Mouse (Mus musculus) cerebral cortex, adult 2 months (tissue): ENCODE results near the gene Camk2d.

Source experiments
- WGBS: fragments of 180-500 bp; shearing (Covaris S2); methylation state at CpG from one replicate; pipeline ENCODE4 v1.1.7; 2018; 5-methylcytosine and 5-hydroxymethylcytosine counted together

Camk2d gene

DNA sequence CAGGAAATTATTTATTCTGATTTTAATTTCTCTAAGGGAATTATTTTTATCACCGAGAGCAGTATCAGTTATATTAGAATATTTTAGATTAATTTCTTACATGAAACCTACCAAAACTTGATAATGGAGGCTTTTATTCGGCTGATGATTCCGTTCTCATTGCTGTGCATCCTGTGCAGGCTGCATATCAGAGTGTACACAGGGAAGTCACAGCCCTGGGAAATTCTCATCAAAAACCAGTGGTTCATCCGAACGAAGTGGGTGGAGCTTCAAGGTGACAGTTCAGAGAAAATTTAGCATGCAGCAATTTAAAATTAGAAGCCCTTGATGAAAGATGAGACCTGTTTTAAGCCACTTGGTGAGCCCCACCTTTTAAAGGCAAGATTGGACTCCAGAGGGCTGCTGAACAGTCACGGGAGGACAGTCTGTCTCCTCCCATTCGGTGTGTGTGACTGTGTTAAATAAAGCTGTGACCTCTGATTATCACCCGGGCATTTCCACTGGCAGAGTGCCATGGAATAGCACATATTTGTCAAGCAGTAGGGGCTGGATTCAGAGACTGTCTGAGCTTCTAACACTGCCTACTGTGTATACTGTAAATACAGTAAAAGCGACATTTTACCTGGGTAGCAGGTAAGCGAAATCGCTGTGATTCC lies 150.2 kb downstream of the Camk2d start:
- WGBS: 64% methylated on average over 11 of the region's 11 CpGs

- 84% methylated on average over 3 of the region's 3 CpGs for WGBS
Observed at GRCm38 (mm10) chr3:126747628-126748027, 151.5 kb downstream of the Camk2d start.

DNA sequence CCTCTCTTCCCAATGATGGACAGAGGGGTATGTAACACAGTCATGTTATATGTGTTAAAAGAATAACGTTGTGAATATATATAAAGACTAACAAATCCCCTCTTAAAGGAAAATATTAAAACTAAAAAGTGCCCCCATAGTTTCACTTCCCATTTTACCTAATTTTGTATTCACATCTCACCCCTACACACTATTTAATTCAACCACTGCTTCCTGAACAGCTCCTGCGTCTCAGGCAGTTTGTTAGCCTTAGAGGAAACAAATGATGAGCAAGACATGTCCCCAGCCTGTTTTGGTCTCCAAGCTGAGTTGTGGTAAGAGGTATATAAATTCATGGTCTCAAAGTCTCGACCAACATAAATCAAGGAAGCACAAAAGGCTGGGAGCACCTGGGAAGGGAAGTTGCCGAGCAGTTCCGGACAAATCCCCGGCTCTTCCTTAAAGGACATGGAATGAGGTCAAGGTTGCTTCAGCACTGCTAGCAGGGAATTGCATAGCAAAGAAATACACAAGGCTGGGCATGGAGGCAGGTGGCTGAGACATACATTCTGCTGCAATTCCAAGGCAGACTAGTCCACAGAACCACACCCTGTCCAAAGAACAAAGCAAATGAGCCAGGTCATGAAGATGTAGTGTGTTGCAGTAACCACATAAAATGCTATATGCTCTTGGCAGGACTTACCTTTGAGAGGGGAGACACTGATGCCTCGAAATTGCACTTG lies 155.4 kb downstream of the Camk2d start:
- 79% methylated on average over 7 of the region's 7 CpGs for WGBS

- WGBS: 90% methylated on average over 6 of the region's 6 CpGs
Observed at GRCm38 (mm10) chr3:126752978-126753377, 156.9 kb downstream of the Camk2d start.

DNA sequence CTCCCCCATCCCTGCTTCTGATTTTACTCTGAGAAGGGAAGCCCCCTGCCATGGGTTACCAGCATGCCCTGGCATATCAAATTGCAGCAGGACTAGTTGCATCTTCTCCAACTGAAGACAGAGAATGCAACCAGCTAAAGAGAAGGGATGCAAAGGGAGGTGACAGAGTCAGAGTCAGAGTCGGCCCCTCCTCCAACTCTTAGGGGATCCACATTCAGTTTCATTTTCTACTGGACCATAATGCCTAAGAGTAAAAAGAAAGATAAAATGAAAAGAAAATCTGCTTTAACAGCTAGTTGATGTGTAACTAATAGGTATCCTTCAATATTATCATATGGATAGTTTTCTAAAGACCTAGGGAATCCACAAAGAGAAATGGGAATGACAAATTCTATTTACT lies 162.3 kb downstream of the Camk2d start:
- WGBS: 91% methylated on average over 1 of the region's 1 CpGs

GRCm38 (mm10) chr3:126760608-126761007 lies 164.5 kb downstream of the Camk2d start:
- 87% methylated on average over 3 of the region's 3 CpGs for WGBS

- WGBS: 81% methylated on average over 4 of the region's 4 CpGs
Observed at GRCm38 (mm10) chr3:126764745-126765144, 168.6 kb downstream of the Camk2d start.

DNA sequence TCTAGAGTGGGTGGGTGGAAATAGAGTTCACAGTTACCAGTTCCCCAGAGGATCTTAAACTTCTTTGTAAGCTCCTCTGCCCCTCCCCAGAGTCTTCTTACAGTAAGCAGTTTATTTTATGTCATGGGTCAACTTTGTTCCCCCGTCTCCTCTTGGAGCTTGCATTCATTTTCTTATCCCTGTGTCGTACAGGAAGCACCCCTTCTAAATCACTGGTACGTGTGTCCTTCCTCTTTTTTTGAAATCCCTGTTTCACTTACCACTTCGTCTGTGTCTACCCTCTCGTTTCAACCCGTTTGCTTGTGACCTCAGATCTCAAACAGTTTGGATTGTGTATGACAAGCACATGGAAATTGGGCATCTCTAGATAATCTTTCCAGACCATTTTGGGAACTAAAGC lies 174.0 kb downstream of the Camk2d start:
- 84% methylated on average over 6 of the region's 6 CpGs for WGBS

DNA sequence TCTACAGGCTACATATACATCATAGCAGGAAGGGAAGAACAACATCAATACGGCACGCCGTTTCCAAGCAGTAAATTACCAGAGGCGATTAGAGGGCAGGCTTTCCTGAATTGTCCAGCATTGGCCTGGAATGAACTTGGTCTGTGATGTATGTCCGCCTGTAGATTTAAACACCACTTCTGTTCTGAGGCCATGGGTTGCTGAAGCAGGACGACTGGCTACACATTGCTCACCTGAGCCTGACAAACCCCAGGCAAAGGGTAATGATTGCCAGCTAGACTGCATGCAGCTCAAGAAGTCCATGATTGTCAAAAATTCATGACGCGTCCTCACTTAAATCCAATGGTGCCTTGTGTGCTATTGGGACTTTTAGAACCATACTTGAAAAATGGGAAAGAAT lies 174.9 kb downstream of the Camk2d start:
- 93% methylated on average over 8 of the region's 8 CpGs for WGBS

- 36% methylated on average over 6 of the region's 6 CpGs for WGBS
Observed at GRCm38 (mm10) chr3:126771541-126771940, 175.4 kb downstream of the Camk2d start.

- WGBS: 98% methylated on average over 9 of the region's 9 CpGs
Observed at GRCm38 (mm10) chr3:126777101-126777500, 181.0 kb downstream of the Camk2d start.

DNA sequence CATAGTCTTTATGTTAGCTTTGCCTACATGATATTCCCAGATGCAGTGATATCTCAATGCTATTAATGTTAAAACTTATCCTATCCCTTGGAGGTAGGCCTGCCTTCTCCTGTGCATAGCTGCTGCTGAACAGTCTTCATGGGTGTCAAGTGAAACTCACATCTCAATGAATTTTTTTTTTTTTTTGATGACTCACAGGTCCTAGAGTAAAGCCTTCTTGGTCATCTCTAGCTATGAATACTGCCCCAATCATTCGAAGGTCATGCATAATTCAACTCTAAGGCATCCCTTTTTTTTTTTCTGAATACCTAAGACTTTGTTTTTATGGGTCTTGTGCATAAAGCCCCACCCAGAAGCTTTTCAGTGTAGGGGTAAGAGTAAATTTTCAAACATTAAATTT lies 181.8 kb downstream of the Camk2d start:
- 97% methylated on average over 1 of the region's 1 CpGs for WGBS

GRCm38 (mm10) chr3:126780014-126780615 lies 184.0 kb downstream of the Camk2d start:
- 45% methylated on average over 5 of the region's 5 CpGs for whole genome bisulfite sequencing

DNA sequence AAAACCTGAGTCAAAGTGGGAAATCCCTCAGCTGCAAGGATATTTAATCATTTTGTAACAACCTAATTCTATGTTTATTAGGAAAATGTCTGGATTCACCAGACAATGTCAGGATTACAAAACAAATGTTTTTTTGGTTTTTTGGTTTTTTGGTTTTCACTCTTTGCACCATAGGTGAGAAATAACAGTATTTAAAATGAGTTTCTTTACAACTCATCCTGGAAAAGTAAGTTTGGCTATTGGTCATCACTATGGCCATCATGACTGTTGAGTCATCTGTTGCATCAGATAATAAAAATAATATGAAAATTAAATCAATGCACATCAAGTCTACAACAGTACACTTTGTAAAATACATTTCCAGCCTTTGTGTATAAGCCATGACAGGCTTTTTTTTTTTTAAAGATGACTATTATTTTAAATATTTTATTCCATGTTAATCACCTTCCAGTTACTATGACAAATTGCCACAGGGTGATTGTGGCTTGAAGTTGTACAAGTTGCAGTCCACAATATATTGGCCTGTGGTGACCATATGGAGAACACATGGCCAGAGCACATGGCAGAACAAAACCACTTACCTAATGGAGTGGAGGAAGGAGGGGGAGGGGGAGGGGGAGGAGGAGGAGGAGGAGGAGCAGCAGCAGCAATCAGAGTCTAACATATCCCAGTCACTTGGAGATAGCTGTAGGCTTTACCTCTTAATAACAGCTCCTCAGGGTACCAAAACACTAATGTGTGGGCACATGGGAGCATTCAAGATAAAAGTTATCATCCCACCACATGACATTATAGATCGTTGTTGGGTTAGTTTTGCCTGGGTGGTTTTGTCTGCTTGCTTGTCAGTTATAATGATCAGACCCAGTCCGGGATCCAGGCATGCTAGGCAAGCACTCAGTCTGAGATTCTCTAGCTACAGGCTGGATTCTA lies 197.2 kb downstream of the Camk2d start:
- WGBS: 91% methylated on average over 2 of the region's 2 CpGs

GRCm38 (mm10) chr3:126795904-126796303 lies 199.8 kb downstream of the Camk2d start:
- WGBS: 96% methylated on average over 3 of the region's 3 CpGs

DNA sequence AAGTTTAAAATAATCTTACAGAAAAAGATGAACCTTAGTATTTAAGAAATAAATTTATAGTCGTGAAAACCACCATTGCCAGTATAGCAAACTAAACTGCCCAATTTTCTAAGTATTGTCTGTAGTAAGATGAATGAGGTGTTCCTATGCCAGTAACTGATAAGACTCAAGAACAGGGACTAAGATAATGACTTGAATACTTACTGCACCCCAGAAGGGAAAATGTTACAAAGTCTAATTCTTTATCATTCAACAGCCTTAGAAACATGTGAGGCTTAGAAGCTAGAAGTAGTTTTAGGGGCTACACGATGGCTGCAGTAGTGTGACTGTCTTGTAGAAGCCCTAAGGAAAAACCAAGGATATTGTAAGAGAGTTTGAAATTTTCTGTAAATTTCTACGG lies 200.9 kb downstream of the Camk2d start:
- WGBS: 96% methylated on average over 3 of the region's 3 CpGs

GRCm38 (mm10) chr3:126797810-126798209 lies 201.7 kb downstream of the Camk2d start:
- 66% methylated on average over 3 of the region's 3 CpGs for WGBS

GRCm38 (mm10) chr3:126802988-126803387 lies 206.9 kb downstream of the Camk2d start:
- 93% methylated on average over 6 of the region's 6 CpGs for WGBS

DNA sequence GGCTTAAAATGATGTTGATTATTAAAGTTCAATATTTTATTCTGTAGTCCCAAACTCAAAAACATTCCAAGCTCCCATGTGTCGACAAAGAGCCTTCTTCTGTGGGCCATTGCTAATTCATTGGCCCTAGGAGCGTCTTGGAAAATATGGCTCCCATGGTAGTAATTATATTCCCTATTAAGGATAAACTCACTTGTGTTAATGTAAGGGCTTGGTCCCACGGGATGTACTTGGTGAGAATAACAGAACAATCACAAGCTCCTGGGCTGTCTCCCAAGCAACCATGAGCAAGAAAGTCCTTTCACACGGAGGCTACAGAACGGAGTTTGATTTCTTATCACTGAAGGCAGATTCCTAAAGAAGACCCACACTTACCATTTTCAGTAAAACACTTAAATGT lies 208.9 kb downstream of the Camk2d start:
- 78% methylated on average over 5 of the region's 5 CpGs for WGBS

DNA sequence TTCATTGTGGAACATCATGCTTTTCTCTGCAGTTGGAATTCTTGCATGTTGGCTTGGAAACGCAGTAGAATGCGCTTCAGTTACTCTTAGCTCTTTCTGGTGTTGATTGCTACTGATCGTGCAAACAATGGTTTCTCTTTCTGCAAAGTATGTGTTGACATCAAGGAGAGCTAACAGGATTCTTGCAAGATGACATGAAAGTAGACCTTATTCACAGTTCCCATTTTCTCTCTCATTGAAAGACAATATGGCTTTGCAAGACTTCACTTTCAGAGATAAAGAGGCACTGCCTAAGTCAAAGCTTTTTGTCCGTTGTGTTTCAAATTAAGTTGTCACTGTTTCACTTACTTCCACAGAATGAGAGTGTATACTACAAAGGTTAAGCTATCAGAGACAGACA lies 210.0 kb downstream of the Camk2d start:
- 76% methylated on average over 4 of the region's 4 CpGs for WGBS

DNA sequence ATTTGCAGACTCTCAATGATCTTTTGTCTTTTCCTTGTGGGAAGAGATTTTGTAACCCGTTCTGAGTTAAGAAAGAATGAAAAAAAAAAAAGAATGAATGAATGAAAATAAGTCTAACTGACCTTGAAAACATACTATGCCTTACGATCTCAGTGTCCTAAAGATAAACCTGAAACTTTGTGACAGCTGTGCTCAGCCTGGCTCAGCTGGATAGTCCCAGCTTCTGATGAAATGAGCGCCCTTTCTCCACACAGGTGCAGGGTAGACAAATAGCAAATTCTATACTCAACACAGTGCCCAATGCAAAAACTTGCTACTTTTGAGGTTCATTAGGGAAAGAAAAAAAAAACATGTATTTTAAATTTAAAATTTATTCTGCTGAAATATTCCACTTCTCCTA lies 213.8 kb downstream of the Camk2d start:
- WGBS: 69% methylated on average over 3 of the region's 3 CpGs
